10 mouse cellular contexts compared by ENCODE assay signal in the genomic region with DNA sequence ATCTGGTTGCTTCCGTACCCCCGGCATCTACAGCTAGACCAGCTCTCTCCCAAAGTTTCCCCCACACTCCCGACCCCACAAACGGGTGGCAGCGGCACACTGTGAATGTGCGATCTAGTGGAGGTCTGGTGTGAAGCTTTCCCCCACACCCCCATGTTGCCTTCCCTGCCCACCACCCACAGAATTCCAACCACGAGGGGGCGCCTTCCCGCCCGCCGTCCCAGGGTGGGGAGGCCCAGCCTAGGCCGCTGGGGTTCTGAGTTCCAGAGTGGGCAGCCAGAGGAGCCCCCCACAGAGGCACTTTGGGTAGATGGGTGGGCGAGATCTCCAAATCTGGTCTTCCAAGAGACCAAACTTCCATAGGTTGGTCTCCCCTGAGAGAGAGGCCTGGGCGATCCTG. TPM values are rescaled to one million over a fixed set of nuclear protein-coding genes. Genes with fewer than 3 reads are reported as not detected.
DNase-seq lines count a peak whose midpoint lies in the region; ATAC-seq and TF ChIP-seq lines count a peak whose summit lies in the region.
"Had no signal": no experiment of that assay in that cellular context is flagged by ENCODE, and none has a peak within 500 bp of the region (broad histone marks: within the 10 kb centered on the region; RNA-seq: fewer than 3 reads in every experiment).

No protein-coding gene starts in this region.

- 38% methylated on average over 14 of the region's 14 CpGs for WGBS in heart, postnatal 0 days
- 41% methylated on average over 14 of the region's 14 CpGs for WGBS in limb, embryonic 12.5 days

- peak; percentile 10; the same call in 1 of the 2 replicates for TF ChIP-seq CTCF in heart, postnatal 0 days (IDR thresholded peaks at IDR 0.05; ENCODE audit: low read depth)

- H3K4me1 ChIP-seq in heart, postnatal 0 days (ENCODE audit: control insufficient read depth, insufficient read depth): no peaks in the 10 kb centered on the region
- H3K4me1 ChIP-seq in limb, embryonic 12.5 days (replicated peaks): peaks cover 17% of the 10 kb centered on the region

- H3K9ac ChIP-seq in heart, postnatal 0 days (replicated peaks; ENCODE audit: low read depth, low read length): no peak overlapping the region
- no peak overlapping the region for H3K9ac ChIP-seq in limb, embryonic 12.5 days (replicated peaks)

- no peak for DNase-seq in heart, postnatal 0 days (ENCODE audit: low spot score)
- DNase-seq in heart, postnatal 10 days: no peak
- DNase-seq in thymus, postnatal 4 days: peak; percentile 50
- DNase-seq in thymus, adult 18-20 months: no peak
- no peak for DNase-seq in urinary bladder, postnatal 14 days (ENCODE audit: low spot score)
- no peak for DNase-seq in layer of hippocampus, postnatal 10 days (ENCODE audit: low spot score in 2 of 2)
- no peak for DNase-seq in left cerebral cortex, postnatal 14 days (ENCODE audit: low spot score in 2 of 2)
- DNase-seq: adrenal gland, adult 8-10 months had no signal

- intact Hi-C loops in heart, postnatal 10 days (cut with DNase I): no loop called here
- intact Hi-C loops in left cerebral cortex, postnatal 14 days (cut with DNase I): loop anchor here (10.0 kb wide), 1 partner anchor 52 kb away; no protein-coding TSS in a partner anchor

- ATAC-seq in heart, postnatal 0 days (ENCODE audit: insufficient read depth, low read depth): no peak
- no peak for ATAC-seq in limb, embryonic 12.5 days (ENCODE audit: insufficient number of reproducible peaks, insufficient read depth, low FRiP score, low TSS enrichment, low read depth)

- H3K4me3 ChIP-seq in heart, postnatal 0 days (ENCODE audit: low read depth, low read length): no peak overlapping the region
- H3K4me3 ChIP-seq in limb, embryonic 12.5 days (replicated peaks): peak overlapping the region; percentile 36

- no peak overlapping the region for H3K4me2 ChIP-seq in heart, postnatal 0 days (ENCODE audit: low read depth, low read length)
- H3K4me2 ChIP-seq in limb, embryonic 12.5 days: peak overlapping the region; percentile 47

- no peak for TF ChIP-seq EP300 in heart, postnatal 0 days (IDR thresholded peaks at IDR 0.05; ENCODE audit: low read depth)

- no peaks in the 10 kb centered on the region for H3K9me3 ChIP-seq in heart, postnatal 0 days (replicated peaks; ENCODE audit: control insufficient read depth, low read length)
- no peaks in the 10 kb centered on the region for H3K9me3 ChIP-seq in limb, embryonic 12.5 days

- H3K27me3 ChIP-seq in heart, postnatal 0 days (ENCODE audit: control insufficient read depth, insufficient read depth, low read length): peaks cover 76% of the 10 kb centered on the region
- H3K27me3 ChIP-seq in limb, embryonic 12.5 days: peaks cover 87% of the 10 kb centered on the region

- H3K27ac ChIP-seq in heart, postnatal 0 days (ENCODE audit: low read depth): no peak overlapping the region
- no peak overlapping the region for H3K27ac ChIP-seq in limb, embryonic 12.5 days

- H3K36me3 ChIP-seq in heart, postnatal 0 days (replicated peaks; ENCODE audit: control insufficient read depth, insufficient read depth, low read length): no peaks in the 10 kb centered on the region
- no peaks in the 10 kb centered on the region for H3K36me3 ChIP-seq in limb, embryonic 12.5 days

RNA-seq across cellular contexts. Expression of gene Sox10, which starts 2.2 kb away (rescaled TPM):
- total RNA-seq in heart, postnatal 0 days (2014; rRNA removed; ENCODE audit: low replicate concordance): 0.31 and 0.53 TPM in 2 replicates
- polyA plus RNA-seq in heart, postnatal 0 days (2015; fragmentation: Nextera tagmentation; extraction: Ambion mirVana): 0.12 and 0.34 TPM in 2 replicates
- 1 to 10 TPM; 1.6 to 2.4 TPM for total RNA-seq in heart, postnatal 10 days (2021)
- 4.1 and 4.4 TPM in 2 replicates for polyA plus RNA-seq in limb, embryonic 12.5 days (2016; fragmentation: Nextera tagmentation; extraction: Ambion mirVana)
- total RNA-seq in layer of hippocampus, postnatal 10 days (2021): 10 to 100 TPM; 35.7 to 38.0 TPM
- total RNA-seq in left cerebral cortex, postnatal 14 days (2021): 10 to 100 TPM; 24.0 to 35.5 TPM
- total RNA-seq: megakaryocyte-erythroid progenitor cell, adult 5-6 weeks had no signal

RNA-seq across cellular contexts. Expression of gene 1700088E04Rik, which starts 21.8 kb away (rescaled TPM):
- 2.2 TPM in 1 of 2 replicates, not detected in the other for total RNA-seq in heart, postnatal 0 days (2014; rRNA removed; ENCODE audit: low replicate concordance)
- 8.8 and 10.7 TPM in 2 replicates for polyA plus RNA-seq in heart, postnatal 0 days (2015; fragmentation: Nextera tagmentation; extraction: Ambion mirVana)
- 1 to 10 TPM; 1.8 to 2.3 TPM for total RNA-seq in heart, postnatal 10 days (2021)
- polyA plus RNA-seq in limb, embryonic 12.5 days (2016; fragmentation: Nextera tagmentation; extraction: Ambion mirVana): 4.1 and 8.4 TPM in 2 replicates
- total RNA-seq in layer of hippocampus, postnatal 10 days (2021): 10 to 100 TPM; 14.7 to 15.4 TPM
- total RNA-seq in left cerebral cortex, postnatal 14 days (2021): 10 to 100 TPM; 10.8 to 13.3 TPM
- total RNA-seq: megakaryocyte-erythroid progenitor cell, adult 5-6 weeks had no signal

RNA-seq across cellular contexts. Expression of gene Polr2f, which starts 22.0 kb away (rescaled TPM):
- 50.2 and 84.8 TPM in 2 replicates for total RNA-seq in heart, postnatal 0 days (2014; rRNA removed; ENCODE audit: low replicate concordance)
- 271 and 286 TPM in 2 replicates for polyA plus RNA-seq in heart, postnatal 0 days (2015; fragmentation: Nextera tagmentation; extraction: Ambion mirVana)
- 100 to 1,000 TPM; 118 to 130 TPM for total RNA-seq in heart, postnatal 10 days (2021)
- 353 and 382 TPM in 2 replicates for polyA plus RNA-seq in limb, embryonic 12.5 days (2016; fragmentation: Nextera tagmentation; extraction: Ambion mirVana)
- 100 to 1,000 TPM; 120 to 138 TPM for total RNA-seq in layer of hippocampus, postnatal 10 days (2021)
- 100 to 1,000 TPM; 109 to 114 TPM for total RNA-seq in left cerebral cortex, postnatal 14 days (2021)

RNA-seq across cellular contexts. Expression of gene Micall1, which starts 54.1 kb away (rescaled TPM):
- 45.9 and 52.9 TPM in 2 replicates for total RNA-seq in heart, postnatal 0 days (2014; rRNA removed; ENCODE audit: low replicate concordance)
- 13.2 and 19.0 TPM in 2 replicates for polyA plus RNA-seq in heart, postnatal 0 days (2015; fragmentation: Nextera tagmentation; extraction: Ambion mirVana)
- total RNA-seq in heart, postnatal 10 days (2021): 10 to 100 TPM; 80.2 to 82.8 TPM
- polyA plus RNA-seq in limb, embryonic 12.5 days (2016; fragmentation: Nextera tagmentation; extraction: Ambion mirVana): 12.2 and 13.0 TPM in 2 replicates
- 10 to 100 TPM; 30.4 to 33.0 TPM for total RNA-seq in layer of hippocampus, postnatal 10 days (2021)
- total RNA-seq in left cerebral cortex, postnatal 14 days (2021): 10 to 100 TPM; 22.1 to 27.8 TPM

Comparison
In these comparisons a context has a peak if more than half of its experiments do, and no peak if none do; other contexts are left out.
1. RNA of gene Sox10, which starts 2.2 kb away (total RNA-seq): 35.7 to 38.0 TPM in layer of hippocampus, postnatal 10 days and 24.0 to 35.5 TPM in left cerebral cortex, postnatal 14 days; 1.6 to 2.4 TPM in heart, postnatal 10 days and 0.31 to 0.53 TPM in heart, postnatal 0 days; every median in the first group is over 4 times any median in the second.